Mouse (Mus musculus): ENCODE data around the gene Oas1c.

The Oas1c gene

GRCm38 (mm10) chr5:120781646-120782045 is 30.7 kb downstream of the Oas1c start:
- DNase-seq (ENCODE audit: low spot score), result no peak

DNA sequence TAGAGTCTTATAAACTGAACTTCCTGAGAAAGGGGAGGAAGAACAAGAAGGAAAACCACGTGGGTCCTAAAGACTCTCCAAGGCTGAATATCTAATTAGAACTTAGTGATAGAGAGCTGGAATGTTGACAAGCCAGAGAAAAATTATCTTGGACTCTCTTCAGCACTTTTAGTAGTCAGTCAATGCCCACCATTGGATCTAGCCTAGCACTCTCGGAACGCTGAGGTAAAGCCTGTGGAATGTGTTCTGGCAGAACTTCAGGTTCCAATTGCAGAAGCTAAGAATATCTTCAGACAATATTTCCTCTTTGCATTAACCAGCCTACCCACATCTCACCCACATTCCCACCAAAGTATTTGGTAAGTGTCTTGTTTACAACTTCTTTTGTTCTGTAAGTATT is 32.4 kb downstream of the Oas1c start:
- DNase-seq (ENCODE audit: low spot score), result no peak

DNA sequence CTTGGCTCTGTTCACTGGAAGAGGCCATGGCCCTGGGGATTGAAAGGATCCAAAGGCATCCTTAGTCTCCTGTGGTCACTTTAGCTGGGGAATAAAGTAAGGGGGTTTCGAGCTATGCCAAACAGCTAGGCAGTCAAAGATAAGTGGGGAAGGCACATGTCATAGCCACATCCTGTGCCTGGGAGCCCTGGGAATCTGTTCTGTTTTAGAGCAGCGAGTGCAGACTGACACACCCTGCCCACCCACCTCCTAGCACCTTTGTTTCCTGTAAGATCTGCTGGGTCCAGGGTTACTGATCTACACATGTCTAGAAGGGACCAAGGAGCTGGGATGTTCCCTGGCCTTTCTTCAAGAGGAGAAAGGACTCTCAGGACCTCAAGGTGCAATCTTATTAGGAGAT is 33.4 kb downstream of the Oas1c start:
- no peak for DNase-seq (ENCODE audit: low spot score)

DNA sequence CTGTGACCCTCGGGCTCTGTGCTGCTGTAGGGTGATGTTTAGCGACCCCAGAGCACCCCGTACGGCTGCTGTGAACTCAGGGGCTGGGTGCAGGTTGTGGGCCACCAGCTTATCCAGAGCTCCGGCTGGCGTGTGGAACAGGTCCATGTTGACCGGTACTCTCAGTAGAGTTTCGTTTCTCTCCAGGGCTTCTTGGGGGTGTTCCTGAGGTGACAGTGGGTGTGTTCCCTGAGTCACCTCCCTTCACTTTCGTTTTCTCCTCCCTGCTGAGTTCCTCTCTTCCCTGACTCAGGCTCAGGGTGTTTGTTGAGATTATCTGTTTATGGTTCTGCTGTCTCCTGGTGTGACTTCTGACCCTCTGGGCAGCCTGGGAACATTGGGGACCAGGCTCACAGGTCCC is 34.8 kb downstream of the Oas1c start, which contains the start of gene Oas3:
Gene Oas3, minus strand, starts transcription at position 184 of the 400 bp plus-strand sequence.
- no peak for DNase-seq (ENCODE audit: low spot score)

- no peak for DNase-seq (ENCODE audit: low spot score)
Measured at GRCm38 (mm10) chr5:120776801-120777200, 35.5 kb downstream of the Oas1c start.

DNA sequence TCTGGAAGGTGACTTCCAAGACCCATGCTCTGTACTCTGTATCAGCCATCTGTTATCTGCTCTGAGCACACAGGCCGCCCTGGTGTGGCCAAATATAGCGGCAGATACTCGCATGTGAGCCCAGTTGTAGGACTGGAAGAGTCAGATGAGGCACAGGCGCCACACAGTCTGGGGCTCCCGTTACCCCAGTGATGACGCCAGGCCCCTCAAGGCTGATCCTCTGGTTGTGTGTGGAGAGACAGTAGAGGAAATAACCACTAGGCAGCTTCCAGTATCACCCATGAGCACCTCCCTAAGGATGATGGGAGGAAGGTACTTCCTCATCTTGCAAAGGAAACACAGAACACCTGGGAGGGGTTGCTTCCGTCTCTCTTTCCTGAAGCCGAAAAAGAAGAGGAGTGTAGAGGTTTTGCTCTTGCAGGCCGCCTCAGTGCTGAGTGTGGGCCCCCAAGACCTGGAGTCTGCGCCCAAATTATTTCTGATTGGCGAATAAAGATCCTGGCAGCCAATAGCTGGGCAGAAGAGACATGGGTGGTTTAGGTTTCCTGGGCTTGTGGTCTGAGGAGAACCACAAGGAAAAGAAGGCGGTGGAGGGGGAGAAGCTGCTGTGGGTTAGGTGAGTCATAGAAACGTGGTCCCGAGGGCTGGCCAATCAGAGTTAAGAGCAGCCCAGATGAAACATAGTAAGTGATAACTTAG is 36.9 kb downstream of the Oas1c start:
- DNase-seq (ENCODE audit: low spot score), result no peak

DNA sequence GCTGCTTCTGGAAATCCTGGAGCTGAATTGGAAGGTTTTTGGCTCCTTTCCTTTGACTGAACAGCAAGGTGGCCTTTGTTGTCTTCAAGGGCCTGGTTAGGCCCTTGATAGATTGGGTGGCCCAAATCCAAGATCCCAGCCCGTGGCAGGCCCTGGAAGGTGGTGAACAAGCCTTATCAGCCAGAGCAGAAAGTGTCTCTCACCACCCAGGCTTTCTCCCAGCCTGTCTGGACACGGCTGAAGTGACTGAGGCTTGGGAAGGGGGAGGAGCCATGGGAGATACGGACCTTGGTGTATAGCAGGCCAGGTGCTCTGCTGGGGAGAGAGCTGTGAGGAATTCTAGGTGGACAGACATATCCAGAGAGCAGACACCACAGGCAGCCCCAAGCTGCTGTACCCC is 42.9 kb downstream of the Oas1c start:
- no peak for DNase-seq (ENCODE audit: low spot score)

DNA sequence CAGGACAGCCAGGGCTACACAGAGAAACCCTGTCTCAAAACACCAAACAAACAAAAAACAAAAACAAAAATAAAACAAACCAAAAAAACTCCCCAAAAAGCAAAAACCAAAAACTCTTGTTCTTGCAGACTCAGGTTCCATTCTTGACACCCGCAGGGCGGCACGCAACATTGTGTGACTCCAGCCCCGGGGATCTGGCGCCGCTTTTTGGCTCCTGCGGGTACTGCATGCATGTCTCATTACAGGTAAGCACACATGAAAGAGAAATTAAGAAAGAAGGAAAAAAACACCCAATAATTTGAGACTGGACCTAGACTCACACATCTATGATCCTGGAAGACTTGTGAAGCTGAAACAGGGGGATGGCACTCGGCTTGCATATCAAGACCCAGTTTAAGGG is 47.3 kb downstream of the Oas1c start:
- DNase-seq (ENCODE audit: low spot score), result no peak

DNA sequence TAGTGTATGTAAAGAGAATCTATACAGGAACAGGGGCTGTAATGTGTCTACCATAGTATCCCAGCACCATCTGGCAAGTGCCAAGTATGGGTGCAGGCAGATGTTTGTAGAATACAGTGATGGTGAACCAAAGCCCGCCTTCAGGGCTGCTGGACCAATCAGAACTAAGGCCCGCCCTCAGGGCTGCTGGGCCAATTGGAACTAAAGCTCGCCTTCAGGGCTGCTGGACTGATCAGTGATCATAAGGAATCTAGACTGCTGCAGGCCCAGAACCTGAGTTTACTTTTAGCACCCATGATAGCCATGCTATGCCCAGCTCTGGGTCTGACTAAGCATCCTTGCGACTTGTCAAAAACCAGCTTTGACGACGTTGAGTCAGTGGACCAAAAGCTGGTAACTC is 50.4 kb downstream of the Oas1c start:
- no peak for DNase-seq (ENCODE audit: low spot score)

- no peak for DNase-seq (ENCODE audit: low spot score)
Measured at GRCm38 (mm10) chr5:120754215-120754614, 58.1 kb downstream of the Oas1c start.

- no peak for DNase-seq (ENCODE audit: low spot score)
Measured at GRCm38 (mm10) chr5:120752786-120753185, 59.5 kb downstream of the Oas1c start.

DNA sequence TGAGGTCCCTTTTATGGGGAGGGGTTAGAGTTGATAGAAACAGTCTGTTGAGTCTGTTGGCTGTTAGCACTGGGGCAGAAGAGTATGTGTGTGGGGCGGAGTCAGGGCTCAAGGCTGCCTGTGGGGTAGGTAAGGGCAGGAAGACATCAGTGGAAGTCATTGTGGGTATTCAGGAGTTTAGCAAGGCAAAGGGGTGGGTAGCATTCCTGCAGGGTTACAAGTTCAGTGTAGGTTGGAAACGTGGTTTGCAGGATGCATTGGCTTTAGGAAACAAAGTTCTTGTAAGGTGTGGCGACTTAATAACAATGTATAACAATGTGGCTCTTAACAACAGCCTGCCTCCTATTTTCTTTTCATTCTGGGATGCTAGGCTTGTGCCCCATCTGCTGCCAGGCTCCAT is 61.1 kb downstream of the Oas1c start:
- no peak for DNase-seq (ENCODE audit: low spot score)
